Mouse (Mus musculus): ENCODE data around the gene Actg1. TPM values are rescaled to one million over a fixed set of nuclear protein-coding genes. Genes with fewer than 3 reads are reported as not detected.

The Actg1 gene
- polyA plus RNA-seq (2015; fragmentation: Nextera tagmentation; extraction: Ambion mirVana), result 2,803 and 2,860 TPM in 2 replicates

DNA sequence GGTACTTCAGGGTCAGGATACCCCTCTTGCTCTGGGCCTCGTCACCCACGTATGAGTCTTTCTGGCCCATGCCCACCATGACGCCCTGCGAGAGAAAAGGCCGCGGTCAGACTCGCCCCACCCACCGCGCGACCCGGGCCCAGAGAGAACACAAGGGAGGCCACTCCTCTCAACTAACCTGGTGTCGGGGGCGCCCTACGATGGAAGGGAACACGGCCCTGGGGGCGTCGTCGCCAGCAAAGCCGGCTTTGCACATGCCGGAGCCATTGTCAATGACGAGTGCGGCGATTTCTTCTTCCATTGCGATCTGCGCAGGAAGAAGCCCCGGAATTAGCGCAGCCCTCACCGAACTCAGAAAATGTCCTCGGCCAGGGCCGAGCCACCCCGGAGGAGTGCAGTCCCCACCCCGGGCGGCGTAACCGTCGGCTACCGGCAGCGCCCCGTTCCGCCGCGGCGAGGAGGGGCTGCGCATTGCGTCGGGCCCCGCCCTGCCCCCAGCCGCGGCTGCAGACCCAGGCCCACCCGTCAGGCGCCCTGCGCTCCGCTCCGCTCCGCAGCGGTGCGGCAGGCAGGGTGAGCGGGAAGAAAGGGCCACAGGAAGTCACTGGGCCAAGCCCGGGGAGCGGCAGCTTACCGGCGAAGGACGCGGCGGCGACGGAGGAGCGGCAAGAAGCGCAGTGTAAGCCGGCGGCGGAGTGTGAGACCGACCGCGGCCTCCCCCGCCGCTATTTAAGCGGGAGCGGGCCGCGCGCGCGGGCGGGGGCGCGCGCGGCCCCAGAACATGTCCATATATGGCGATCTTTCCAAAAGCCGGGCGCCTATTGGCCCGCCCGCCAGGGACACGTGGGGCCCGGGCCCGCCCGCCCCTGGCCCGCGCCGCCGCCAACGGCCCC, at the start of gene Actg1:
TSS of gene Actg1 (minus strand) at position 752 of the 893 bp plus-strand sequence.
- H3K4me2 ChIP-seq (replicated peaks; ENCODE audit: low read depth, low read length), result peak within 1 kb of the TSS; percentile 57
- ATAC-seq (ENCODE audit: low FRiP score, low TSS enrichment), result peak; percentile 60

DNA sequence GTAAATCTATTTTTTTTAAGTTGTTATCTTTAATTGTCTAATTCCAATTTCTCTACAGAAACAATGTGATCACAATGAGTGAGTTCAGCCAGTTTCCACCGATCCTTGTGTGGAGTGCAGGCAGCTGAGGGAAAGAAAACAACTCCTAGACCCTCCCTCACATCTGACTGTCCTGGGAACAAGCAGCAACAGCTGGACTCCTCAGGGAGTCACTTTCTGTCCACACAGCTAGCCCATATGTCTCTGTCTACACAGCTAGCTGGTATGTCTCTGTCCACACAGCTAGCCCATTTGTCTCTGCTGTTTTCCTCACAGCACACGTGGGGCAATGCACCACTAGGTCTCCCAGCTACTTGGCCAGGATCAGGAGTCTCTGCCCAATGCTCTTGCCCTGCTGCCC, 49.3 kb upstream of the Actg1 start:
- Histone ChIP-seq H3K27me3 (ENCODE audit: insufficient read depth, low read length) (no peaks in the 10 kb centered on the region), H3K4me1 (ENCODE audit: insufficient read depth, low read length) (no peaks in the 10 kb centered on the region), H3K4me3 (ENCODE audit: low read length) (no peak overlapping the region), H3K9ac (replicated peaks; ENCODE audit: low read length) (no peak overlapping the region), H3K36me3 (ENCODE audit: insufficient read depth, low read length) (peaks cover 41% of the 10 kb centered on the region), H3K9me3 (ENCODE audit: low read length) (no peaks in the 10 kb centered on the region), H3K4me2 (replicated peaks; ENCODE audit: low read depth, low read length) (no peak overlapping the region), H3K27ac (ENCODE audit: low read length) (no peak overlapping the region)
- no peak for ATAC-seq (ENCODE audit: low FRiP score, low TSS enrichment)
- WGBS, result 43% methylated on average over 2 of the region's 2 CpGs

More for the DNA sequence above, at the start of gene Actg1:
- H3K4me1 ChIP-seq (ENCODE audit: insufficient read depth, low read length), result peaks cover 23% of the 10 kb centered on the region
- H3K27me3 ChIP-seq (ENCODE audit: insufficient read depth, low read length), result no peaks in the 10 kb centered on the region
- H3K36me3 ChIP-seq (ENCODE audit: insufficient read depth, low read length), result peaks cover 15% of the 10 kb centered on the region
- H3K4me3 ChIP-seq (ENCODE audit: low read length), result peak within 1 kb of the TSS; percentile 99
- H3K27ac ChIP-seq (ENCODE audit: low read length), result peak within 1 kb of the TSS; percentile 100
- H3K9ac ChIP-seq (replicated peaks; ENCODE audit: low read length), result peak within 1 kb of the TSS; percentile 100
- 3% methylated on average over 99 of the region's 103 CpGs for WGBS
- H3K9me3 ChIP-seq (ENCODE audit: low read length), result no peaks in the 10 kb centered on the region

DNA sequence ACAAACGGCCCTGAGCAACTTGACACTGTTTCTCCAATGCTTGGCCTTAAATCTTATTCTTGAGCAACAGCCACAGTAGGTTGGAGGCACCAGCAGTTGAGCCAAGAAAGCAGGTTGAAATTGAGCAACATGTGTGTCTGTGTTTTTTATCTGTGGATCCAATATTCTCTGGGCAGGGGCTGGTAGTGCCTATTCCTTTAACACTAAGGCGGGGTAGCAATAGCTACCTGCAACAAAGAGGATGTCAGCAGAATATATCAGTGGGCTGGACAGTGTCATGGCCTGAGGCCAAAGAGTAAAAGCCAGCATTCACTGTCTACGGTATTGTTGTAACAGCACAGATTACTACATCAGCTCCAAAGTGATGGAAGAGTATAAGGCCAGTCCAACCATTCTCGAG, 47.3 kb upstream of the Actg1 start:
- Histone ChIP-seq H3K27ac (ENCODE audit: low read length) (no peak overlapping the region), H3K9me3 (ENCODE audit: low read length) (no peaks in the 10 kb centered on the region), H3K4me2 (replicated peaks; ENCODE audit: low read depth, low read length) (no peak overlapping the region), H3K27me3 (ENCODE audit: insufficient read depth, low read length) (no peaks in the 10 kb centered on the region), H3K4me3 (ENCODE audit: low read length) (no peak overlapping the region), H3K9ac (replicated peaks; ENCODE audit: low read length) (no peak overlapping the region), H3K36me3 (ENCODE audit: insufficient read depth, low read length) (peaks cover 26% of the 10 kb centered on the region), H3K4me1 (ENCODE audit: insufficient read depth, low read length) (no peaks in the 10 kb centered on the region)
- no peak for ATAC-seq (ENCODE audit: low FRiP score, low TSS enrichment)
- WGBS, result 70% methylated on average over 4 of the region's 4 CpGs

DNA sequence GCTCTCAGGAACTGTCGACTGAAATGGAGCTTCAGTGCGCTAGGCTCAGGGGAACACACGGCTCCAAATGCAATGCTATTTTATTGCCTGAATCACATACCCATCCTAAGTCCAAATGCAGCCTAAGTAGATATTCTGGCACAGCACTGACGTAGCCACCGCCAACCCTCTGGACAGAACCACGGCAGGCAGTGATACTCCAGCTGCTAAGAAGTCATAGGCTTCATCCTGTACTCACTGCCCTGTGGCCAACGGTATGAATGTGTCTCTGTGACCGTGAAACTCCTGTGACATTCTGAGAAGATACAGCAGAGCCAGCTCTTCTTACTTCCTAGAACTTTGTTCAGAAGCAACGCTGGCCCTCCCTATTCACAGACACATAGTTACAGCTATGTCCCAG, 40.2 kb upstream of the Actg1 start:
- H3K4me2 ChIP-seq (replicated peaks; ENCODE audit: low read depth, low read length), result no peak overlapping the region
- no peaks in the 10 kb centered on the region for H3K4me1 ChIP-seq (ENCODE audit: insufficient read depth, low read length)
- peaks cover 36% of the 10 kb centered on the region for H3K36me3 ChIP-seq (ENCODE audit: insufficient read depth, low read length)
- H3K9me3 ChIP-seq (ENCODE audit: low read length), result no peaks in the 10 kb centered on the region
- WGBS, result 91% methylated on average over 9 of the region's 9 CpGs
- ATAC-seq (ENCODE audit: low FRiP score, low TSS enrichment), result no peak
- H3K27ac ChIP-seq (ENCODE audit: low read length), result no peak overlapping the region
- H3K9ac ChIP-seq (replicated peaks; ENCODE audit: low read length), result no peak overlapping the region
- no peak overlapping the region for H3K4me3 ChIP-seq (ENCODE audit: low read length)
- no peaks in the 10 kb centered on the region for H3K27me3 ChIP-seq (ENCODE audit: insufficient read depth, low read length)

DNA sequence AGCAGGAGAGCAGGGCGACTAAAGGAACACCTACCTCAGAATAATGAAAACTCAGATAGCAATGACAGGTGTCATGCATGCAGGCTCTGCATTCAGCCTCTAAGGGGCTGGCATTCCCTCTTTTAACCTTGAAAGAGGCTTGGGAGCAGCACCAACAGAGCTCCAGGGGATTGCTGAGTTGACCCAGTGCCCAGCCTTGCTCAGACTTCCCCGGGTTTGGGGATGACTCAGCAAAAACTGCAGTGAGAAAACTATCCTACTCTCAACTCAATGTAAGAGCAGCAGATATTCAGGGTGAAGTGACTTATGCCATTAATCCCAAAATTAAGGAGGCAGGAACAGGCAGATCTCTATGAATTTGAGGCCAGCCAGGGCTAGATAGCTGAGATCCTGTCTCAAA, 38.8 kb upstream of the Actg1 start:
- no peaks in the 10 kb centered on the region for H3K9me3 ChIP-seq (ENCODE audit: low read length)
- H3K27me3 ChIP-seq (ENCODE audit: insufficient read depth, low read length), result no peaks in the 10 kb centered on the region
- WGBS, result 64% methylated on average over 2 of the region's 2 CpGs
- no peaks in the 10 kb centered on the region for H3K4me1 ChIP-seq (ENCODE audit: insufficient read depth, low read length)
- H3K27ac ChIP-seq (ENCODE audit: low read length), result no peak overlapping the region
- H3K36me3 ChIP-seq (ENCODE audit: insufficient read depth, low read length), result peaks cover 47% of the 10 kb centered on the region
- no peak overlapping the region for H3K9ac ChIP-seq (replicated peaks; ENCODE audit: low read length)
- H3K4me2 ChIP-seq (replicated peaks; ENCODE audit: low read depth, low read length), result no peak overlapping the region
- ATAC-seq (ENCODE audit: low FRiP score, low TSS enrichment), result no peak
- H3K4me3 ChIP-seq (ENCODE audit: low read length), result no peak overlapping the region

DNA sequence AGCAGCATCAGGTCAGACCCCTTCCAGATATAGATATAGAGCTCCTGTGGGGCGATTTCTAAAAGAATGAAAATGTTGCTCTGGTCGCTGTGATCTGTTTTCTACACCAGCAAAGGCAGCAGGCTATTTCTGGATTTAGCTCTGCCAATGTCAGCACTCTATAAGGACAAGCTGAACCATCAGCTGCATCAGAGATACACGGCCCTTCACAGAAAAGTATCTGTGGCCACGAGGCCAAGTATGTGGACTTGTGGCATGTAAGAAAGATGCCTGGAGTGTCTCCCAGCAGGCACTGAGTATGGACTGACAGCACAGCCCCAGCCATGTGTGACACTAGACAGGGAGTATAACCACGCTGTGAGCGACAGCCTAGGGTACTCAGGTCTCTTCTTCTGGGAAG, 38.3 kb upstream of the Actg1 start:
- WGBS, result 93% methylated on average over 6 of the region's 6 CpGs
- Histone ChIP-seq H3K27ac (ENCODE audit: low read length) (no peak overlapping the region), H3K36me3 (ENCODE audit: insufficient read depth, low read length) (peaks cover 52% of the 10 kb centered on the region), H3K4me3 (ENCODE audit: low read length) (no peak overlapping the region), H3K27me3 (ENCODE audit: insufficient read depth, low read length) (no peaks in the 10 kb centered on the region), H3K4me1 (ENCODE audit: insufficient read depth, low read length) (no peaks in the 10 kb centered on the region), H3K9ac (replicated peaks; ENCODE audit: low read length) (no peak overlapping the region), H3K4me2 (replicated peaks; ENCODE audit: low read depth, low read length) (no peak overlapping the region), H3K9me3 (ENCODE audit: low read length) (no peaks in the 10 kb centered on the region)
- no peak for ATAC-seq (ENCODE audit: low FRiP score, low TSS enrichment)

DNA sequence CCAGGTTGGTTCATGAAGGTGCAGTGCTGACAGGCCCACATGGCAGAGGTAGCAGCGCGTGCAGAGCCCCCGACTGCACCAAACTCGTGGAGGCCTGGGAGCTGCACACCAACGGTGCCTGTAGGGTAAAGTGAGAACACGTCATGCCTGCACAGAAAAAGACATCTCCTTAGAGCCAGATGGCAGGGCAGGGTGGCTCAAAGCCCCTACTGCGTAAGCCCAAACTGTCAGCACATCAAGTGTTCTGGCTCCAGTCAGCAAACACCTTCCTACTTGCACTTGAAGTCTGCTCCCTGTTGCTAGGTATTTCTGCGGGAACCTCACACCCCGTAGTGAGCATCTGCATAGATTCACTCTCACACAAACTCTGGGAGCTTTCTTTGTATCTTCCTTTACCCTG, 34.2 kb upstream of the Actg1 start:
- H3K27me3 ChIP-seq (ENCODE audit: insufficient read depth, low read length), result no peaks in the 10 kb centered on the region
- no peak for ATAC-seq (ENCODE audit: low FRiP score, low TSS enrichment)
- H3K9me3 ChIP-seq (ENCODE audit: low read length), result no peaks in the 10 kb centered on the region
- 89% methylated on average over 9 of the region's 9 CpGs for WGBS
- no peak overlapping the region for H3K27ac ChIP-seq (ENCODE audit: low read length)
- H3K4me3 ChIP-seq (ENCODE audit: low read length), result no peak overlapping the region
- H3K36me3 ChIP-seq (ENCODE audit: insufficient read depth, low read length), result peaks cover 56% of the 10 kb centered on the region
- no peak overlapping the region for H3K9ac ChIP-seq (replicated peaks; ENCODE audit: low read length)
- H3K4me1 ChIP-seq (ENCODE audit: insufficient read depth, low read length), result peaks cover 16% of the 10 kb centered on the region
- no peak overlapping the region for H3K4me2 ChIP-seq (replicated peaks; ENCODE audit: low read depth, low read length)

DNA sequence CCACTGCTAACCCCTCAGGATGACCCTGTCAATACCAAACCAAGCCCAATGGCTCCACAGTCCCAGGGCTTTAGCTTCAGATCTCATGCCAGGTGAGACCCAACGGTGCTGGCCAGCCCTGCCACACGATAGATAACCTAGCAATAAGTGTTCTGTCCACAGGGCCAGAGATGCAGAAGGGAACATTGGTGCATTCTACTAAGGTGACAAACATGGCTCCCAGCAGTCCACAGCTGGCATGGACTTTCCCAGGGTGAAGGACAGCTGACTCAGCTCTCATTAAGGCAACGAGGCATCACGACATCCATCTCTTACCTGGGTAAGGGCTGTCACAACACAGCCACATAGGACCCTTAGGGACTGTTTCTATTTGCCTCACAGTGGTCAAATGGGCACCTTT, 32.8 kb upstream of the Actg1 start:
- Histone ChIP-seq H3K4me1 (ENCODE audit: insufficient read depth, low read length) (peaks cover 21% of the 10 kb centered on the region), H3K27me3 (ENCODE audit: insufficient read depth, low read length) (no peaks in the 10 kb centered on the region), H3K9ac (replicated peaks; ENCODE audit: low read length) (peak overlapping the region; percentile 26; the same call in 1 of the 2 replicates), H3K4me3 (ENCODE audit: low read length) (no peak overlapping the region), H3K4me2 (replicated peaks; ENCODE audit: low read depth, low read length) (no peak overlapping the region), H3K36me3 (ENCODE audit: insufficient read depth, low read length) (peaks cover 58% of the 10 kb centered on the region), H3K27ac (ENCODE audit: low read length) (no peak overlapping the region), H3K9me3 (ENCODE audit: low read length) (no peaks in the 10 kb centered on the region)
- 83% methylated on average over 4 of the region's 4 CpGs for WGBS
- ATAC-seq (ENCODE audit: low FRiP score, low TSS enrichment), result no peak

DNA sequence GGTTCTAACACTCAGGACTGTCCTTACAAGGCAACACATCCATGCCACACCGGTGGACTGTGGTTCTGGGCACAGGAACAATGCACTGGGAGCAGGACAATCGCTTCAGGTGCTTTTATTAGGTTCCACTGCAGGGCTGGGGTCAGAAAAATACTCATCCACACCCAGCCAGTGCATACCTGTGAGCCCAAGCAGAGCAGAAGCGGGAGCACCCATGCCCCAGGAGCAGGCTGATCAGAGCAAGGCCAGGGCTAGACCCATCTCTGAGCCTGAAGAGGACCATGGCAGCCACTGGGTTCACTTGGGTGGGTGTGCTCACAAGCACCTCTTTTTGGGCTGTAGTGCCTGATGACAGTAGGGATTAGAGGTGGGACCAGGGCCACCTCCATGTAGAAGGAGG, 31.9 kb upstream of the Actg1 start:
- Histone ChIP-seq H3K4me3 (ENCODE audit: low read length) (no peak overlapping the region), H3K4me1 (ENCODE audit: insufficient read depth, low read length) (peaks cover 21% of the 10 kb centered on the region), H3K36me3 (ENCODE audit: insufficient read depth, low read length) (peaks cover 61% of the 10 kb centered on the region), H3K27me3 (ENCODE audit: insufficient read depth, low read length) (no peaks in the 10 kb centered on the region), H3K9ac (replicated peaks; ENCODE audit: low read length) (no peak overlapping the region), H3K27ac (ENCODE audit: low read length) (no peak overlapping the region), H3K9me3 (ENCODE audit: low read length) (no peaks in the 10 kb centered on the region), H3K4me2 (replicated peaks; ENCODE audit: low read depth, low read length) (no peak overlapping the region)
- 95% methylated on average over 3 of the region's 3 CpGs for WGBS
- no peak for ATAC-seq (ENCODE audit: low FRiP score, low TSS enrichment)

All from kidney, embryonic 16.5 days (tissue).